Mouse (Mus musculus) heart, embryonic 12.5 days (tissue): ENCODE measurements at regions not wholly inside any gene's neighbourhood (a gene's known extent, or its start where the extent isn't known, plus 50 kb on each side); places are given as distances from the start of the nearest gene placed in this dataset.

Source experiments
- ATAC-seq: fragments of 200-750 bp; cut with Nextera tagmentation; 2 replicates; pipeline ENCODE4 v1.8.0; 2017; ENCODE audit warnings: moderate TSS enrichment, moderate library complexity; ENCODE audit not compliant: insufficient number of reproducible peaks, low FRiP score
- H3K27ac ChIP-seq: fragments of 300-500 bp; sonication (generic); 2 replicates; pipeline ENCODE4 v1.5.1; 2016; ENCODE audit warnings: mild to moderate bottlenecking, moderate library complexity; ENCODE audit not compliant: poor library complexity, severe bottlenecking
- H3K27me3 ChIP-seq: fragments of 300-500 bp; sonication (generic); replicated peaks from 2 replicates; pipeline ENCODE4 v1.6.1; 2016; ENCODE audit warnings: mild to moderate bottlenecking, moderate library complexity
- H3K36me3 ChIP-seq: fragments of 300-500 bp; sonication (generic); 2 replicates; pipeline ENCODE4 v1.6.1; 2016; ENCODE audit warnings: mild to moderate bottlenecking, moderate library complexity
- H3K4me1 ChIP-seq: fragments of 300-500 bp; sonication (generic); replicated peaks from 2 replicates; pipeline ENCODE4 v1.6.1; 2016; ENCODE audit warnings: mild to moderate bottlenecking
- H3K4me2 ChIP-seq: fragments of 300-500 bp; sonication (generic); 2 replicates; pipeline ENCODE4 v1.6.1; 2016; ENCODE audit warnings: mild to moderate bottlenecking, moderate library complexity
- H3K4me3 ChIP-seq: fragments of 300-500 bp; sonication (generic); 2 replicates; pipeline ENCODE4 v1.5.1; 2016; ENCODE audit warnings: mild to moderate bottlenecking
- H3K9ac ChIP-seq: fragments of 300-500 bp; sonication (generic); 2 replicates; pipeline ENCODE4 v1.6.1; 2016; ENCODE audit warnings: mild to moderate bottlenecking, moderate library complexity
- H3K9me3 ChIP-seq: fragments of 300-500 bp; sonication (generic); replicated peaks from 2 replicates; pipeline ENCODE4 v1.6.1; 2016; ENCODE audit warnings: mild to moderate bottlenecking, moderate library complexity
- WGBS: fragments of 180-500 bp; shearing (Covaris S2); methylation state at CpG from one replicate; pipeline ENCODE4 v1.1.7; 2016; 5-methylcytosine and 5-hydroxymethylcytosine counted together

- Histone ChIP-seq H3K27me3 (no peaks in the 10 kb centered on the region), H3K27ac (no peak overlapping the region), H3K9me3 (no peaks in the 10 kb centered on the region), H3K4me1 (no peaks in the 10 kb centered on the region), H3K4me2 (no peak overlapping the region), H3K4me3 (no peak overlapping the region), H3K36me3 (no peaks in the 10 kb centered on the region), H3K9ac (no peak overlapping the region)
- WGBS, result 73% methylated on average over 2 of the region's 2 CpGs
- ATAC-seq, result no peak
Measured at GRCm38 (mm10) chr1:142605224-142605623, 1035.2 kb upstream of the B3galt2 start.

GRCm38 (mm10) chr1:142606082-142606481 lies 1034.4 kb upstream of the B3galt2 start:
- Histone ChIP-seq H3K4me1 (no peaks in the 10 kb centered on the region), H3K9me3 (no peaks in the 10 kb centered on the region), H3K27me3 (no peaks in the 10 kb centered on the region), H3K27ac (no peak overlapping the region), H3K4me2 (no peak overlapping the region), H3K36me3 (no peaks in the 10 kb centered on the region), H3K9ac (no peak overlapping the region), H3K4me3 (no peak overlapping the region)
- no peak for ATAC-seq
- WGBS, result 89% methylated on average over 1 of the region's 1 CpGs

DNA sequence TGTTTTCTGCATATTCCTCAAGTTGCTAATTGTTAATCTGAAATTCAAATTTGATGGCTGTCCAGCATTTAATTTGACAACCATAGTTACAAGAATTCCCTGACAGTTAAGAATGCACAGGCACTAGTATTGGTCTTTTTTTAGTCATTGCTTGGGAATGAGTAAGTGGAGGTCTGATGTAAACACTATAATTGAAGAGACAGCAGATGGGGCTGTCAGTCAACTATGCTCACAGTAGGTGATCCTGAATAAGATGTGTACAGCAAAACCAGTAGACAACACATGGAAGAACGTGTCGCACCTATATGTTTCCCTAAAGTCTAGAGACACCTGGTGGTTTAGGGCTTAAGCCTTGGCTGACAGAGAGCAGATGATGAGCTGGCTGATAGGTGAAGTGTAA lies 1019.0 kb upstream of the B3galt2 start:
- H3K27me3 ChIP-seq, result no peaks in the 10 kb centered on the region
- H3K4me3 ChIP-seq, result no peak overlapping the region
- ATAC-seq, result no peak
- no peaks in the 10 kb centered on the region for H3K4me1 ChIP-seq
- no peaks in the 10 kb centered on the region for H3K36me3 ChIP-seq
- H3K9ac ChIP-seq, result no peak overlapping the region
- H3K9me3 ChIP-seq, result no peaks in the 10 kb centered on the region
- H3K4me2 ChIP-seq, result no peak overlapping the region
- H3K27ac ChIP-seq, result no peak overlapping the region
- 78% methylated on average over 2 of the region's 2 CpGs for WGBS

- Histone ChIP-seq H3K9ac (no peak overlapping the region), H3K27me3 (no peaks in the 10 kb centered on the region), H3K27ac (no peak overlapping the region), H3K9me3 (no peaks in the 10 kb centered on the region), H3K36me3 (no peaks in the 10 kb centered on the region), H3K4me2 (no peak overlapping the region), H3K4me3 (no peak overlapping the region), H3K4me1 (no peaks in the 10 kb centered on the region)
- no peak for ATAC-seq
- 65% methylated on average over 4 of the region's 4 CpGs for WGBS
Measured at GRCm38 (mm10) chr1:142624303-142624702, 1016.2 kb upstream of the B3galt2 start.

DNA sequence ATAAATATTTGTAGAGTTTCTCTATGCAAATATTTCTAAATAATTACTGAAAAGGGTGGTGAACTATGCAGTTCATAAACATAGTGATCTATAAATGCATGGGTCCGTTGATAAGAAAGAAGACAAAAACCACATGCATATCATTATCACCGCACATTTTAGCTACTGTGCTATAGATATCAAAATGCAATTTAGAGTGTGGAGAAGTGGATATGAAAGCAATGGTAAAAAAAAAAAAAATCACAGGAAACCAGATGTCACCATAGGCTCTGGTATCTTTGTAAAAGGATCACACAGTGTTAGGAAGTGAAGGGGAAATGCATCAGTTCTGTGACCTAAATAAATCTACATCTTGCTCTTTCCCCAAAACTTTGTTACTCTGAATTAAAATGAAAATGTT lies 985.2 kb upstream of the B3galt2 start:
- WGBS, result 78% methylated on average over 2 of the region's 2 CpGs
- ATAC-seq, result no peak

GRCm38 (mm10) chr1:142665262-142665661 lies 975.2 kb upstream of the B3galt2 start:
- Histone ChIP-seq H3K4me2 (no peak overlapping the region), H3K9ac (no peak overlapping the region), H3K36me3 (no peaks in the 10 kb centered on the region), H3K27me3 (no peaks in the 10 kb centered on the region), H3K9me3 (no peaks in the 10 kb centered on the region), H3K27ac (no peak overlapping the region), H3K4me1 (no peaks in the 10 kb centered on the region), H3K4me3 (no peak overlapping the region)
- WGBS, result 61% methylated on average over 4 of the region's 4 CpGs
- no peak for ATAC-seq

More for the DNA sequence above, 985.2 kb upstream of the B3galt2 start:
- H3K27ac ChIP-seq, result no peak overlapping the region
- no peak overlapping the region for H3K4me2 ChIP-seq
- H3K4me3 ChIP-seq, result no peak overlapping the region
- H3K9me3 ChIP-seq, result no peaks in the 10 kb centered on the region
- H3K9ac ChIP-seq, result no peak overlapping the region
- no peaks in the 10 kb centered on the region for H3K36me3 ChIP-seq
- no peaks in the 10 kb centered on the region for H3K27me3 ChIP-seq
- no peaks in the 10 kb centered on the region for H3K4me1 ChIP-seq

- no peak overlapping the region for H3K4me3 ChIP-seq
- WGBS, result 54% methylated on average over 3 of the region's 3 CpGs
- ATAC-seq, result no peak
- H3K9me3 ChIP-seq, result no peaks in the 10 kb centered on the region
- H3K4me2 ChIP-seq, result no peak overlapping the region
- no peak overlapping the region for H3K27ac ChIP-seq
- H3K36me3 ChIP-seq, result no peaks in the 10 kb centered on the region
- no peaks in the 10 kb centered on the region for H3K27me3 ChIP-seq
- H3K9ac ChIP-seq, result no peak overlapping the region
- H3K4me1 ChIP-seq, result no peaks in the 10 kb centered on the region
Measured at GRCm38 (mm10) chr1:142679917-142680316, 960.5 kb upstream of the B3galt2 start.

DNA sequence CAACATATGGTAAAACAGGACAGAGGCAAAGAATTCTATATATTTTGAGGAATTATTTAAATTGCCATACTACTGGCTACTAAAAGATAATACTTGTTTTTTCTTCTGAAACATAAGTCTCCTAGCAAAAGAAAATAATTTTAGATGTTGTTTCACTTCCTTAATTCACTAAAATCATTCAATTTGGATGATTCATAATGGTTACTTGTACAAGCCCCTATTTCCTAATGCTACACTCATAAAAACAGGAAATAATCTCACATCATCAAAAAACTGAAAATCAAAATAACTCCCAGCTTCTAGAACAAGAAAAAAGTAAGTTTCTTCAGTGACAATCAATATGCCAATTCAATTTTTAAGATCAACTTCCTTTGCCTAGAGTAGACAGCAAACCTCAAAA lies 951.6 kb upstream of the B3galt2 start:
- no peaks in the 10 kb centered on the region for H3K36me3 ChIP-seq
- no peak overlapping the region for H3K4me3 ChIP-seq
- ATAC-seq, result no peak
- no peak overlapping the region for H3K9ac ChIP-seq
- H3K4me2 ChIP-seq, result no peak overlapping the region
- H3K27me3 ChIP-seq, result no peaks in the 10 kb centered on the region
- no peaks in the 10 kb centered on the region for H3K4me1 ChIP-seq
- H3K27ac ChIP-seq, result no peak overlapping the region
- H3K9me3 ChIP-seq, result no peaks in the 10 kb centered on the region

GRCm38 (mm10) chr1:142695179-142695578 lies 945.3 kb upstream of the B3galt2 start:
- Histone ChIP-seq H3K27ac (no peak overlapping the region), H3K4me2 (no peak overlapping the region), H3K4me1 (no peaks in the 10 kb centered on the region), H3K9ac (no peak overlapping the region), H3K36me3 (no peaks in the 10 kb centered on the region), H3K4me3 (no peak overlapping the region), H3K27me3 (no peaks in the 10 kb centered on the region), H3K9me3 (no peaks in the 10 kb centered on the region)
- no peak for ATAC-seq
- 77% methylated on average over 1 of the region's 1 CpGs for WGBS

DNA sequence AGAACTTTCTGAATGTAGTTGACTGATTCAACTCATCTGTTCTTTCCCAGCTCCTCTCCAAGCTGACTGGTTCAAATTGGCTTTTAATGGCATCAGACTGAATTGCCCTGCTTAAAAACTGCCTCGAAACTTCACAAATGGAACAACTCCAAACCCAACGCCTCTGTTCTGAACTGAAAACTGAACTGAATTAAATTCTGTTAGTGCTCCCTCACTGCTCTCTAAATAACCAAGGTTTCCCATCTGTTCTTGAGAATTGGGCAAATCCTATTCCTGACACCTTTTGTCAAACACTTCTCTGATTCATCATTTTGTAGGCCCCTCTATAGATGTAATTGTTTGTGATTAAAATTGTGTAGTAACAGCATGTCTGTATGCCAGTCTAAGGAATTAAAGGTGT lies 932.2 kb upstream of the B3galt2 start:
- H3K36me3 ChIP-seq, result no peaks in the 10 kb centered on the region
- no peaks in the 10 kb centered on the region; the same call in 1 of the 2 replicates for H3K9me3 ChIP-seq
- ATAC-seq, result no peak
- H3K4me3 ChIP-seq, result no peak overlapping the region
- no peaks in the 10 kb centered on the region for H3K27me3 ChIP-seq
- H3K4me2 ChIP-seq, result no peak overlapping the region
- 76% methylated on average over 2 of the region's 2 CpGs for WGBS
- H3K9ac ChIP-seq, result no peak overlapping the region
- no peaks in the 10 kb centered on the region for H3K4me1 ChIP-seq
- no peak overlapping the region for H3K27ac ChIP-seq

DNA sequence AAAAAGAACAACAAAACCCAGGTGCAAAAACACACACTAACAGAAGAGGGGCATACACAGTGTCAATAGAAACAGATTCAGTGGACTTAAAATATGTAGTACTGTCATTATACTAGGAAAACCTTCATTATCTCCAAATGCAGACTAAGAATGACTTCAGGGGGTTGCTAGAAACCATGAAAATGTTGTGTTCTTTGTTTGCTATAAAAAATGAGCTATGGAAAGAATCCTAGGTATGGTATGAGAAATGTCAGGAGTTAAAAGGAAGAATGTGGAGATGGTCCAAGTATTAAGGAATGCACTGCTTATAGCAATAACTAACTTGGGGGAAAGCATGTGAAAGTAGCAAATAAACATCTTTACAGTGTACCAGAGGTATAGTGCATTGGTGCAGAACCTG lies 910.2 kb upstream of the B3galt2 start:
- H3K4me1 ChIP-seq, result no peaks in the 10 kb centered on the region
- H3K36me3 ChIP-seq, result no peaks in the 10 kb centered on the region
- no peak for ATAC-seq
- no peaks in the 10 kb centered on the region for H3K27me3 ChIP-seq
- H3K9ac ChIP-seq, result no peak overlapping the region
- H3K4me3 ChIP-seq, result no peak overlapping the region
- H3K9me3 ChIP-seq, result no peaks in the 10 kb centered on the region
- H3K27ac ChIP-seq, result no peak overlapping the region
- H3K4me2 ChIP-seq, result no peak overlapping the region

DNA sequence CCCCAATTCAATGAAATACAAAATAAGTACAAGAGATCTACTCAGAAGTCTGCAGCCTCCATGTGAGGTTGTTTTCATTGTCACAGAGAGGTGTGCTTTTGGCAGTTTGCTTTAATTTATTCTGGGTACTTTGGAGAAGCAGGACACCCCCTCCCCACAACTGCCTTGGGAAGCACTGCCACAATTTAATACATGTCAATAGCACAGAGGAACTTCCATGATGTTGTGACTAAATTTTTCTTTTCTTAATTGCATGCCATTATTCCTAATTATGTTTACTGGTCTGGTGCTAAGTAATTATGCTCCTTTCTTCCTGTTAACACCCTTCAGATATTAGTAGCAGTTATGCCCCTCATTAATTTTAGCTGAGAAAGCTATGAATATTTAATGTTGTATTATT lies 906.4 kb upstream of the B3galt2 start:
- ATAC-seq, result no peak
- Histone ChIP-seq H3K4me3 (no peak overlapping the region), H3K36me3 (no peaks in the 10 kb centered on the region), H3K9ac (no peak overlapping the region), H3K4me1 (no peaks in the 10 kb centered on the region), H3K9me3 (no peaks in the 10 kb centered on the region), H3K4me2 (no peak overlapping the region), H3K27ac (no peak overlapping the region), H3K27me3 (no peaks in the 10 kb centered on the region)
